In genomic region chr15:97195628-97196027, GRCm38 (mm10) we compare ENCODE assay signal across 8 mouse cellular contexts. TPM values are rescaled to one million over a fixed set of nuclear protein-coding genes. Genes with fewer than 3 reads are reported as not detected.
DNase-seq lines count a peak whose midpoint lies in the region; ATAC-seq and TF ChIP-seq lines count a peak whose summit lies in the region.
"Had no signal": no experiment of that assay in that cellular context is flagged by ENCODE, and none has a peak within 500 bp of the region (broad histone marks: within the 10 kb centered on the region; RNA-seq: fewer than 3 reads in every experiment).

No protein-coding gene starts in this region.

- 0% methylated on average over 1 of the region's 1 CpGs for WGBS in hindbrain, embryonic 15.5 days

- H3K4me1 ChIP-seq in ES-E14 (ENCODE audit: control insufficient read depth in 2 of 2, insufficient read depth in 2 of 2, low read length in 2 of 2, poor library complexity in 1 of 2) = no peaks in the 10 kb centered on the region
- no peaks in the 10 kb centered on the region for H3K4me1 ChIP-seq in hindbrain, embryonic 15.5 days (replicated peaks)
- H3K4me1 ChIP-seq: megakaryocyte, embryonic 14.5 days had no signal

- peak; percentile 66 to 72 for DNase-seq in layer of hippocampus, adult 2 months (ENCODE audit: low spot score in 2 of 2)
- DNase-seq in layer of hippocampus, adult 9-11 months = no peak
- peak; percentile 39 for DNase-seq in ES-E14 (ENCODE audit: low read depth, low spot score)
- DNase-seq in brain, embryonic 14.5 days (ENCODE audit: low read depth) = peak; percentile 92
- DNase-seq in lung, postnatal 14 days = peak; percentile 56
- no peak for DNase-seq in spleen, adult 18-20 months

- TF ChIP-seq CTCF in layer of hippocampus, adult 2 months (conservative IDR thresholded peaks at IDR 0.05) = peak; percentile 82
- no peak for TF ChIP-seq CTCF in brain, embryonic 14.5 days (IDR thresholded peaks at IDR 0.05; ENCODE audit: borderline replicate concordance, extremely low read depth, insufficient read depth, insufficient read length)

- H3K9me3 ChIP-seq in ES-E14 (ENCODE audit: control insufficient read depth, insufficient read depth, low read depth, low read length) = no peaks in the 10 kb centered on the region
- H3K9me3 ChIP-seq in hindbrain, embryonic 15.5 days = no peaks in the 10 kb centered on the region
- H3K9me3 ChIP-seq: megakaryocyte, embryonic 14.5 days had no signal

- no peak overlapping the region for H3K4me2 ChIP-seq in hindbrain, embryonic 15.5 days

- H3K27ac ChIP-seq in layer of hippocampus, adult 2 months = no peak overlapping the region
- H3K27ac ChIP-seq in ES-E14 (ENCODE audit: insufficient read depth, low read depth, low read length, poor library complexity, severe bottlenecking) = no peak overlapping the region
- no peak overlapping the region for H3K27ac ChIP-seq in hindbrain, embryonic 15.5 days (replicated peaks)

- in situ Hi-C loops in ES-E14 (cut with MboI; ENCODE audit: low sequenced_read_pairs in 2 of 2, unreplicated experiment in 2 of 2) = no loop called here

- H3K9ac ChIP-seq in ES-E14 (ENCODE audit: insufficient read depth, low read depth, low read length, poor library complexity, severe bottlenecking) = no peak overlapping the region
- H3K9ac ChIP-seq in hindbrain, embryonic 15.5 days = no peak overlapping the region

- no peak for TF ChIP-seq POLR2A in brain, embryonic 14.5 days (IDR thresholded peaks at IDR 0.05; ENCODE audit: borderline replicate concordance, extremely low read depth, insufficient read depth, insufficient read length, poor library complexity, severe bottlenecking)

- peak; percentile 68 for ATAC-seq in hindbrain, embryonic 15.5 days (ENCODE audit: low FRiP score, low read depth)

- no peak overlapping the region for H3K4me3 ChIP-seq in layer of hippocampus, adult 2 months
- H3K4me3 ChIP-seq in ES-E14 (ENCODE audit: insufficient read depth in 1 of 2, low read depth in 1 of 2, low read length in 2 of 2, poor library complexity in 1 of 2, severe bottlenecking in 1 of 2) = no peak overlapping the region
- no peak overlapping the region for H3K4me3 ChIP-seq in hindbrain, embryonic 15.5 days
- H3K4me3 ChIP-seq: megakaryocyte, embryonic 14.5 days had no signal

- H3K36me3 ChIP-seq in ES-E14 (ENCODE audit: control insufficient read depth, insufficient read depth, low read length, poor library complexity, severe bottlenecking) = no peaks in the 10 kb centered on the region
- no peaks in the 10 kb centered on the region for H3K36me3 ChIP-seq in hindbrain, embryonic 15.5 days

- no peaks in the 10 kb centered on the region for H3K27me3 ChIP-seq in hindbrain, embryonic 15.5 days
- H3K27me3 ChIP-seq: megakaryocyte, embryonic 14.5 days had no signal

TF ChIP-seq in ES-E14, 5 proteins besides CTCF, POLR2A, EP300 and RAD21:
- TF ChIP-seq MAFK (IDR thresholded peaks at IDR 0.05; ENCODE audit: insufficient read depth, low read depth, low read length) = no peak
- peak; percentile 46; the same call in 1 of the 2 replicates for TF ChIP-seq ZC3H11A (IDR thresholded peaks at IDR 0.05; ENCODE audit: borderline replicate concordance, low read depth, low read length)
- no peak for TF ChIP-seq CHD2 (IDR thresholded peaks at IDR 0.05; ENCODE audit: low read depth, low read length)
- TF ChIP-seq HCFC1 (IDR thresholded peaks at IDR 0.05; ENCODE audit: borderline replicate concordance, insufficient read depth, low read length) = no peak
- peak; percentile 72 for TF ChIP-seq ZNF384 (IDR thresholded peaks at IDR 0.05; ENCODE audit: low read depth, low read length)
TF ChIP-seq in ES-E14: peak in this region for 2.

RNA-seq across cellular contexts. Expression of gene Pced1b, which starts 51.3 kb away (rescaled TPM):
- total RNA-seq in layer of hippocampus, adult 2 months (2021) = 10 to 100 TPM in 1 of 2 experiments, 1 to 10 TPM in 1; 6.7 to 11.1 TPM
- 25.5 and 29.0 TPM in 2 replicates for total RNA-seq in ES-E14 (2012; rRNA removed)
- polyA plus RNA-seq in brain, embryonic 14.5 days (2012; rRNA removed) = 7.0 and 10.9 TPM in 2 replicates
- 5.5 and 5.7 TPM in 2 replicates for polyA plus RNA-seq in hindbrain, embryonic 15.5 days (2015; fragmentation: Nextera tagmentation; extraction: Ambion mirVana)

RNA-seq across cellular contexts. Expression of gene Amigo2, which starts 51.5 kb away (rescaled TPM):
- total RNA-seq in layer of hippocampus, adult 2 months (2021) = 10 to 100 TPM; 22.2 to 22.9 TPM
- 7.2 and 8.5 TPM in 2 replicates for total RNA-seq in ES-E14 (2012; rRNA removed)
- polyA plus RNA-seq in brain, embryonic 14.5 days (2012; rRNA removed) = 1.7 and 6.3 TPM in 2 replicates
- 10.2 and 11.2 TPM in 2 replicates for polyA plus RNA-seq in hindbrain, embryonic 15.5 days (2015; fragmentation: Nextera tagmentation; extraction: Ambion mirVana)

Comparison
In these comparisons a context has a peak if more than half of its experiments do, and no peak if none do; other contexts are left out.
1. DNase-seq: peak in layer of hippocampus, adult 2 months (2 of 2), ES-E14 (single experiment), brain, embryonic 14.5 days (single experiment) and lung, postnatal 14 days (single experiment); none in layer of hippocampus, adult 9-11 months (single experiment) and spleen, adult 18-20 months (0 of 2).